ENCODE assay signal across 9 mouse cellular contexts in the genomic region with DNA sequence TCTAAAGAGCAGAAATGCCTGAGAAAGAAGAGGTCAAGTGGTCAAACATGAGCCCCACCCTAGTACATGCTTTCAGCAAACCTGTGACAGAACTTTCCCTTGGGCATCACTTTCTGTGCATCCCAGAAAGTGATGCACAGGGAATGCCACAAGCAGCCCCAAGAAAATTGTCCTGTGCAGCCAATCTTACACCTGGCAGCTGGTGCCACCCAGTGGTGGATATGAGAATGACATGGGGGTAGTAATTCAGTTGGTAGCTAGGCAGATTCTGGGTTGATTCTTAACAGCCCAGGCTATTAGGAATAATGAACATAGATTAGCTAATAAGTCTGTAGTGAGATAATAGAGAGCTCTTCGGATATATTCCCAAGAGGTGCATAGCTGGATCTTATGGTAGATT.
A peak's percentile ranks its signal among the peaks of the same experiment; 100 is the strongest.
DNase-seq lines count a peak whose midpoint lies in the region; ATAC-seq and TF ChIP-seq lines count a peak whose summit lies in the region.
"Had no signal": no experiment of that assay in that cellular context is flagged by ENCODE, and none has a peak within 500 bp of the region (broad histone marks: within the 10 kb centered on the region; RNA-seq: fewer than 3 reads in every experiment).

No protein-coding gene starts in this region.

- TF ChIP-seq CTCF in CH12.LX (conservative IDR thresholded peaks at IDR 0.05 in 1 of 2, IDR thresholded peaks at IDR 0.05 in 1 of 2; ENCODE audit: low read depth in 2 of 2, low read length in 2 of 2): peak; percentile 83 to 89
- TF ChIP-seq CTCF in lung, embryonic 14.5 days (IDR thresholded peaks at IDR 0.05; ENCODE audit: low read depth): peak; percentile 96

- H3K4me2 ChIP-seq in CH12.LX (ENCODE audit: insufficient read depth, low read depth, poor library complexity, severe bottlenecking): no peak overlapping the region
- H3K4me2 ChIP-seq in lung, embryonic 14.5 days: no peak overlapping the region
- H3K4me2 ChIP-seq: limb, embryonic 13.5 days had no signal

- H3K79me2 ChIP-seq in CH12.LX (replicated peaks; ENCODE audit: control insufficient read depth, extremely low read depth, insufficient read depth, poor library complexity, severe bottlenecking): no peaks in the 10 kb centered on the region

- no peak overlapping the region for H3K27ac ChIP-seq in CH12.LX (ENCODE audit: insufficient read depth, low read depth)
- no peak overlapping the region for H3K27ac ChIP-seq in lung, embryonic 14.5 days (ENCODE audit: low read depth)
- H3K27ac ChIP-seq: limb, embryonic 13.5 days had no signal

- 5% methylated on average over 1 of the region's 1 CpGs for WGBS in large intestine, adult 2 months
- WGBS in lung, embryonic 14.5 days: 14% methylated on average over 1 of the region's 1 CpGs

- dilution Hi-C loops in CH12.LX (cut with MboI; ENCODE audit: extremely low pct_ligation_motif_present, extremely low pct_unique_long_range_greater_than_20kb, low sequenced_read_pairs): no loop called here

- no peak overlapping the region for H3K4me3 ChIP-seq in CH12.LX (replicated peaks in 1 of 3; ENCODE audit: low read depth in 2 of 3, low read length in 2 of 3, poor library complexity in 1 of 3)
- no peak overlapping the region for H3K4me3 ChIP-seq in lung, embryonic 14.5 days (ENCODE audit: low read depth, low read length)
- H3K4me3 ChIP-seq: limb, embryonic 13.5 days had no signal

- DNase-seq in CH12.LX (ENCODE audit: extremely low read depth): peak; percentile 63
- DNase-seq in WW6 (ENCODE audit: low read depth, low spot score): peak; percentile 26
- DNase-seq in cerebellum, postnatal 25 days: peak; percentile 85 to 89
- DNase-seq in gastrocnemius, postnatal 25 days: peak; percentile 41
- peak; percentile 25 for DNase-seq in large intestine, adult 2 months (ENCODE audit: low read depth, low spot score)
- DNase-seq in lung, embryonic 14.5 days: peak; percentile 87
- DNase-seq in right cerebral cortex, postnatal 14 days: peak; percentile 74
- peak; percentile 47 to 75 for DNase-seq in urinary bladder, postnatal 4 days (ENCODE audit: low spot score in 2 of 2)

- ATAC-seq in lung, embryonic 14.5 days (ENCODE audit: insufficient read depth): no peak

- peak; percentile 93 for TF ChIP-seq RAD21 in CH12.LX (IDR thresholded peaks at IDR 0.05; ENCODE audit: low read depth, low read length)

- H3K9me3 ChIP-seq in CH12.LX (replicated peaks; ENCODE audit: low read length): no peaks in the 10 kb centered on the region
- no peaks in the 10 kb centered on the region for H3K9me3 ChIP-seq in lung, embryonic 14.5 days (ENCODE audit: low read depth, low read length)
- H3K9me3 ChIP-seq: limb, embryonic 13.5 days had no signal

- H3K36me3 ChIP-seq in CH12.LX (replicated peaks in 1 of 2; ENCODE audit: control insufficient read depth in 1 of 2, insufficient read depth in 1 of 2, low read length in 1 of 2): no peaks in the 10 kb centered on the region
- no peaks in the 10 kb centered on the region for H3K36me3 ChIP-seq in lung, embryonic 14.5 days (ENCODE audit: insufficient read depth)
- H3K36me3 ChIP-seq: limb, embryonic 13.5 days had no signal

- TF ChIP-seq EP300 in CH12.LX (IDR thresholded peaks at IDR 0.05; ENCODE audit: low read length): no peak

- in situ Hi-C loops in CH12.LX (cut with MboI; ENCODE audit: low pct_ligation_motif_present, low pct_unique_long_range_greater_than_20kb, low sequenced_read_pairs): loop anchor here (25.0 kb wide), 1 partner anchor 611 kb away; no protein-coding TSS in a partner anchor

- H3K9ac ChIP-seq in CH12.LX (ENCODE audit: insufficient read depth, low read depth): no peak overlapping the region
- no peak overlapping the region for H3K9ac ChIP-seq in lung, embryonic 14.5 days
- H3K9ac ChIP-seq: limb, embryonic 13.5 days had no signal

- no peaks in the 10 kb centered on the region for H3K27me3 ChIP-seq in CH12.LX (replicated peaks)
- no peaks in the 10 kb centered on the region for H3K27me3 ChIP-seq in lung, embryonic 14.5 days (ENCODE audit: insufficient read depth, low read length)
- H3K27me3 ChIP-seq: limb, embryonic 13.5 days had no signal

- no peak for TF ChIP-seq POLR2A in CH12.LX (IDR thresholded peaks at IDR 0.05; ENCODE audit: low read depth, low read length)

- H3K4me1 ChIP-seq in CH12.LX (ENCODE audit: control insufficient read depth in 1 of 2, insufficient read depth in 2 of 2): peaks cover 8 to 11% of the 10 kb centered on the region in 2 experiments
- H3K4me1 ChIP-seq in lung, embryonic 14.5 days (ENCODE audit: insufficient read depth): no peaks in the 10 kb centered on the region
- H3K4me1 ChIP-seq: limb, embryonic 13.5 days had no signal

TF ChIP-seq in CH12.LX, 34 proteins besides CTCF, POLR2A, EP300 and RAD21:
- TF ChIP-seq IRF4 (IDR thresholded peaks at IDR 0.05; ENCODE audit: low read depth, low read length) (no peak), SMC3 (IDR thresholded peaks at IDR 0.05; ENCODE audit: low read depth, low read length) (peak; percentile 86), ZC3H11A (IDR thresholded peaks at IDR 0.05; ENCODE audit: low read depth, low read length) (peak; percentile 45; the same call in 1 of the 2 replicates)

Comparison
In these comparisons a context has a peak if more than half of its experiments do, and no peak if none do; other contexts are left out.
1. DNase-seq: peak in every context shown above with its lines; median percentile 87 in cerebellum, postnatal 25 days; 87 in lung, embryonic 14.5 days; 74 in right cerebral cortex, postnatal 14 days; 63 in CH12.LX; 61 in urinary bladder, postnatal 4 days; 41 in gastrocnemius, postnatal 25 days; 26 in WW6; 25 in large intestine, adult 2 months.